Mouse (Mus musculus): Measurements from ENCODE around the gene Kdm4b.

DNA sequence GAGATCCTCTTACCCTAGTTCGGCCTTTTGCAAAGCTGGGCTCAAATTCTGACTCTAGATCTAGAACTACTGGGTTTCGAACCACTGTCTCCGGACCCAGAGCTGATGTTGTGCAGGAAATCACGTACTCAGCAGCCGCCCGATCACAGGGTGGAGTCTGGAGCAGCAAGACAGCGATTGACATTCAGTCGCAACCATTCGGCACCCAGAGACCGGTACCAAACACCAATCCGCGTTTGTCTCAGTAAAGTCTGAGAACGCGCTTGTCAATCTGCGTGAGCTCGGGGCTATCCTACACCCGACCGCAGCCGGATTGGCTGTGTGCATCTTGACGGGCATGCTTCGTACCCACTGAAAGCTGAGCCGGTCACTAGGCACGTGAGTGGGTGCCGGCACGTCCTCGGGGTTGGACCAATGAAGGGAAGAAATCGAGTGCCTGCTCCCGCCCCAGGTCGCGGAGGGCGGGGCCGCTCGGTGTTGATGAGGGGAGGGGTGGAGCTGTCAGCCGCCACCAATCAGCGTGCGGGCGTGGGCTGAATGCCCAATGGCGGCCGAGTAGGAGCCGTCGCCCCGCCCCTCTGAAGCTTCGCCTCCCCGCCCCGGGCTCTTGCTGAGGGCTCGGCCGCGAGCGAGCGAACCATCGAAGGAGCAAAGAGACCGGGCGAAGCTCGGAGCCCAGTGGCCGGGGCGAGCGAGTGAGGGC is at the start of gene Kdm4b:
- no peak for TF ChIP-seq CTCF (IDR thresholded peaks at IDR 0.05; ENCODE audit: low read depth, low read length)
- TF ChIP-seq GATA1 (IDR thresholded peaks at IDR 0.05; ENCODE audit: borderline replicate concordance, low read length) = no peak

All from G1E (cell line).